Mouse (Mus musculus) inflammation-experienced regulatory T-cells, adult 6 months (primary cell): ENCODE measurements around the gene Preb. TPM values are rescaled to one million over a fixed set of nuclear protein-coding genes. Genes with fewer than 3 reads are reported as not detected.

Source experiments
- ATAC-seq: one replicate; pipeline ENCODE4 v1.8.0; 2017
- polyA plus RNA-seq, 3 experiments: library from polyadenylated mRNA; unstranded; fragments of 100-300 nt; shearing (Covaris generic); gene quantifications; one replicate each; pipeline ENCODE4 v1.2.1; 2017

Gene Preb
- polyA plus RNA-seq, 3 experiments from 2014 or later, result 56.7 to 79.6 (median 69.0) TPM

DNA sequence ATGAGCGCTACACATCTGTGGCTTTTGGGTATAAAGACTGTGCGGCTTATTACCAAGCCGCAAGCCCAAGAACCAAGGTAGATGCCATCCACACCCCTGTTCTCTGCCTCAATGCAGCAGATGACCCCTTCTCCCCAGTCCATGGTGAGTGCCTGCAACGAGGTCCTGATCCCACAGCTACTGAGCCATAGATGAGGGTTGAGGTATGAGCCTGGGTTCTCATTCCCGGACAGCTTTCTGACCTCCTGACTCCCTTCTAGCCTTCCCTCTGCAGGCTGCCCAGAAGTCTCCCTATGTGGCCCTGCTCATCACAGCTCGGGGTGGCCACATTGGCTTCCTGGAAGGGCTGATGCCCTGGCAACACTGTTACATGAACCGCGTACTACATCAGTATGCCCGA, 5.6 kb downstream of the Preb start:
- no peak for ATAC-seq

DNA sequence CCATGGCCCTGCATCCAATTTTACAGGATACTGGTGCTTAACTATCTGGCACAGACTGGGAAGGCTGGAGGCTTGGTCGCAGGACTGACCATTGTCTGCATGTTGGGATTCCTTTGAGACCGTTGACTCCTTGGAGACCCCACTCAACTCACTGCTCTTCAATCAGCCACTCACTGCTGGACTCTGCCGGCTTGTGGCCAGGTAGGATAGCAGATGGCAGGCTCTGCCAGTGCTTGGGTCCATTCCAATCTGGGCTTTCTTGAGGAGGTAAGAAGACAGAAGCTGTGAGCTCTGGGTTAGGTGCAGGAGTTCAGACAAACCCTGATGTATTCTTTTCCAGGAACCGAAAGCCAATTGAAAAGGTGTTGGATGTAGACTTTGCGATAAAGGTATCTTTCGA, 6.1 kb downstream of the Preb start:
- ATAC-seq, result no peak

DNA sequence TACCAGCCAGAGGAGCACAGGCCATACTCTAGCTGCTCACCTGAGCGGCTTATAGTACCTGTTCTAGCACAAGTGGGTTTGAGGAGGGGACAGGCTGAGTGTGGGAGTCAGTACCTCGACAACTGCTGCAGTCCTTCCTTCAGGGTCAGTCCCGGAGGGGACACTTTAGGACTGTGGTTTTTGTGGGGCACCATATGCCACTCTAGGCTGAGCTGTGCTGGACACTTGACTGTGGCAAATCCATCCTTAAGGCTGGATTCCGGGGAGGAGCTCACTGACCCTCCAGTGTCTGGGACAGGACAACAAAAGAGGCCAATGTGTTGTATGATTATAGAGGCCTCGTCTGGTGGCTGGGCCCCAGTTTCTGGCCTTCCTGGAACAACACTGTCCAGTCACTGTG, 7.6 kb downstream of the Preb start:
- no peak for ATAC-seq

DNA sequence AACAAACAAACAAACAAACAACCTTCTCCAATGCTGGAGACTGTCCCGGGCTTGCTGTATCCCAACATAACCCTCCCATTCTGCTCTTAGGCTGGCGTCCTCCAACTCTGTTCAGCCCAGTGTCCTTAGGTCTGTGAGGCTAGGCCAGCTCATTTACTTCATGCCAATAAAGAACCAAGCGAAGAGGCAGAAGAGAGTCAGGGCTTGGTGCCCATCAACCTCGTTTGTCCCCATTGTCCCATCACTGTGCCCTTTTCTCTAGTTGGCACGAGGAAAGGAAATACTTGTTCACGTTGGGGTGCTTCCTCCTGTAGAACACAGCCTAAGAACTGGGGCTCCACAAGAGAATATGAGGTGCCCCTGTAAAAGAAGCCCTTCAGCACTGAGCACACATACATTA, 8.5 kb downstream of the Preb start:
- no peak for ATAC-seq

DNA sequence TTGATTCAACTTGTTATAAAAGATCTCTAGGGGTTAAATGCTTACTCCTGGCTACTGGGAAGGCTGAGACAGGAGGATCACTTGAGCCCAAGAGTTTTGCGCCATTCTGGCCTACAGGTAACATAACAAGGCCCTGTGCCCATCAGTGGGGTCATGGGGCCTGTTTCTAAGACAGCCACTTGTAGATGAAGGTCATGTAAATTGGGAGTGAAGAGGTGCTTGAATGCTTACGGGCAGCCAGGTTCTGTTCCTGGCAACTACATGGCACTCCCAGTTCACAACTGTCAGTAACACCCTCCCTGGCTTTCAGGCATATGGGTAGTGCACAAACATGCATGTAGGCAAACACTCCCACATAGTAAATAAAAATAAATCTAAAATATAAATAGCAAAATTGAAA, 9.2 kb downstream of the Preb start:
- ATAC-seq, result no peak

DNA sequence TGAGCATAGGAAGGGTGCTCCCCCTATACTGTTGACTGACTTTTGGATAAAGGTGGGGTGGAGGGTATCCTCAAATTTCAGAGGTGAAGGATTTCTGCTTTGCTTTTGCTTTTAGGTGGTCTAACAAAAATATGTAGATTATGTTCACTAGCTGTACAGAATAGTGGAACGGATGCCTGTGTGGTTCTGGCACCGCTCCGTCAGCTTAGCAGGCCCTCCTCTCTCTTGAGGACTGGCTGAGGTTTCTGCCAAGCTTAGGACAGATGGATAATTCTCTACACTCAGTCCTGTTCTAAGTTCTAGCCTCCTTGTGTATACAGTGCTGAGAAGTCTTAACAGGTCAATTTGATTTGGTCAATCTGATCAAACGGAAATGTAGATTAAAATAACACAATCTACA, 9.7 kb downstream of the Preb start:
- no peak for ATAC-seq

DNA sequence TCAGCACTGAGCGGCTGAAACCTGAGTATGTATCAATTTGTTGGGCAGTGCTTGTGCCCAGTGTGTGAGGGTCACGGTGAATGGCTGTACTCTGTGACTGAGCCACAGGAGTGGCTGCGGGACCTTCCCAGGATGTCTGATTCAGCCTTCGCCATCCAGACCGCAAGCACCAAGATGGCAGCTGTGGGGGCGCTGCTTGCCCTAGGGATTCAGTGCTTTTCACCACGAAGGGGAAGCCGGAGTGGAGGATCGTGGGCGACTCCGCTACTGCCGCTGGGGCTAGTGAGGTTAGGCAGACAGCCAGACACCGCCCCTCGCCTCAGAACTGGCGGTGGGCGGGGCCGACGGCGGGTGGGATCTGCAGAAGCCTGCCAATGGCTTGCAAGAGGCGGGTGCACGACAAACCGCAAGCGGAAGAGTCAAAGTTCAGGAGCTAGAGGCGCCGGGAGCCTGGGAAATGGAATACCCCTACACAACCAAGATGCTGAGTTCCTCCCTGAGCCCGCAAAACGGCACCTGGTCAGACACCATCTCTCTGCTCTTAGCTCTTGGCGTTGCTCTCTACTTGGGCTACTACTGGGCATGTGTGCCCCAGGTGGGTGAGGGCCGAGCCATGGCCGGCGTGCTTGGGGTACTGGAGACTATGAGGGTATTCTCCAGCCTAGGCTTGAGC, 10.4 kb downstream of the Preb start:
- ATAC-seq, result peak; percentile 92

DNA sequence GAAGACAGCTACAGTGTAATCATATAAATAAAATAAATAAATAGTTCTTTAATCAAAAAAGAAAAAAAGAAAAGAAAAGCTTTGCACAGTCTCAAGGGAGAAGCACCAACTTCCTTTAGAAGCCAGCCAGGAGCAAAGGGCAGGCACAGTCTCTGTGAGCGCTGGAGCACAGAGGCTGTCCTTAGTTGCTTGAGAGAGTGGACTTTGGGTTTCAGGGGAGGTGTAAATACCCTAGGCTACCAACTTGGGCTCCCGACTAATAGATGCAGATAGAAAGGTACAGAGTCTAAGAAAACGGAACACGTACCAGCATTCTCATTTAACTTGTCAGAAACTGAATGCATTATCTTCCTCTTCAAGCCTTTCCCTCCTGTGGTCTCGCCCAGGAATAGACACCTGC, 11.5 kb downstream of the Preb start:
- no peak for ATAC-seq

DNA sequence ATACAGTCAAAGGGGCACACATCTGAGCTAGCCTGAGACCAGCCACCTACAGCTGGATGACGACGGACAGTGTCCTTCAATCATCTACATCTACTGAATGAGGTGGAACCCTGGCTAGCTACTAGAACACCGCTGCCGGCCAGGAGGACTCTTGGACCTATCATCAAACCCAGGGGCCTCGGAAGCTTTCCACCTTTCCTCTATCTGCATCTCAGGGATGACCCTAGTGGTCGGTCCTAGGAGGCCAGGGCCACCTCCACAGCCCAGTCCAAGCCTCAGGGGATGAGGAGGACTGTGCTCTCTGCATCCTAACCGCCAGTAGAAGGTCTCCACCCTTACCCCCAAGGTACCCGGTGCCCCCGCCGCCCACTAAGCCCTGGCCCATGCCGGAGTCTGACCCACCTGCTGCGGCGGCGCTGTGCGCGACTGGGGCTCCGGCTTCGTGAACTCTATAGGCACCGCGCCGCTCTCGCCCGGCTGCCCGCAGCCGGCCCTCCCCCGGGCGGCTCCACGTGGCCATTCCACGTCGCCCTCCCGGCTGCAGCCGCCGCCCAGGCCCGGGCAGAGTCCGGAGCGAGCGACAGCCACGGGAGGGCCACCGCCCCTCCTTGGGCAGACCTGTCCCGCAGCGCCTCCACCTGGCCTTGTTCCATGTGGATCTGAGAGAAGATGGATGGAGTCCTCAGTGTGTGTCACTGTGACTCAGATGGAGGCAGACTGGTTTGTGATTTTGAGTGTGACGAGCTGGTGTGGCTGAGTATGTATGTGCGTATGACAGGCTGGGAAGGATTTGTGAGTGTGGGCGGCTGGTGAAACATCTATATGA, 15.0 kb downstream of the Preb start, which contains the start of gene Cgref1:
Gene Cgref1, minus strand, starts transcription at position 636 of the 826 bp plus-strand sequence.
- no peak for ATAC-seq

DNA sequence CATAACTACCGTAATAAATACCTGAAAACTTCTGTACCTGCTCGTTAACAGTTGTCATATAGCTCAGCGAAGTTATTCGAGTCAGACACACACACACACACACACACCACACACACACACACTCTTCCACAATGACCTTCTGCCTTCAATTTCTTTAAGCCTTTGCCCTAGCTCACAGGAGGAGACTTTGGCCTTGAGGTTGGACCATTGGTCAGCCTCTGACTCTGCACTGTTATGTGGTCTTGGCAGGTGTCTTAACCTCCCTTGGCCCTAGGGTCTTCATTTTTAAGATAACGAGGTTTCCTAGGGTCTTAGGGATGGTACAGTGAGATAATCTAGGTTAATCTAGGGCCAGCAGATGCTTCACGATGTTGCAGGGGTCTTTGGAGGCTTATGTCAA, 15.8 kb downstream of the Preb start:
- no peak for ATAC-seq

DNA sequence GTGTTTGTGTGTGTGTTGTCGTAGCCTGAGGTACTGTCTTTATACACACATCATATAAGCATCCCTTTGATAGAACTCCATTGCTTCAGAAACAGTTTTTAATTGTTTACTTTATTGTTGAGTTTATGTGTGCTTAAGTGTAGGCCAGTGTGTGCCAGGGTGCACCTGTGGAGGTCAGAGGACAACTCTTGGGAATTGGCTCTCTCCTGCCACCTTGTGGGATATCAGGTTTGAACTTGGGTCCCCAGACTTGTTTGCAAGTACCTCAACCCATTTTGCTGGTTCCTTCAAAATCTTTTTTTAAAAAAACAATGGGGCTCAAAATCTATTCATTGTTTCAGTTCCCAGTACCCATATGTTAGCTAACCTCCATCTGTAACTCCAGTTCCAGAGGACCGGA, 17.2 kb downstream of the Preb start:
- ATAC-seq, result no peak

DNA sequence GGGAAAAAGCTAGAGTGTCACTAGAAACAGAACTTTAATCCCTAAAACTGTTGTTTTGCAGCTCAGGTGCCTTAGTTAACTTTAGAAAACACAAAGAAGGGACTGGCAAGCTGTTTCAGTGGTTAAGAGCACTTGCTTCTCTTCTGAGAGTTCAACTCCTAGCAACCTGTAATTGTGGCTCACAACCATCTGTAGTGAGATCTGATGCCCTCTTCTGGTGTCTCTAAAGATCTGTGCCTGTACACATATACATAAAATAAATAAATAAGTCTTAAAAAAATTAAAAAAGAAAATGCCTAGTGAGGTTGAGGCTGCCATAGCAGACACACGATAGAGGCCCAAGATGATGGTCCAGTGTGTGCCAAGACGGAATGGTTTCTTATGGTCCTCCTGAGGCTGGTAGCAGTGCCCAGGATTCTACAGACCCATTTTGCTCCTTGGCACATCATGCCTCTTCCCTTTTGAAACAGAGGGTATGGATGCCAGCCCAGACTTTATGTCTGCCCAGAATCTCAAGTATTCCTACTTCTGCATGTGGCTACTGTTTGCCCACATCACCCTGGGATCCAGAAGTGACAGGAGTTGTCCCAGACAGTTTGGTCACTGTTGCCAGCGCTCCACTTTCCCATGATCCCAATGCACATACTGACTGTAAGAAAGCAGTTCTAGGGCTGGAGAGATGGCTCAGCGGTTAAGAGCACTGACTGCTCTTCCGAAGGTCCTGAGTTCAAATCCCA, 25.3 kb downstream of the Preb start:
- no peak for ATAC-seq

DNA sequence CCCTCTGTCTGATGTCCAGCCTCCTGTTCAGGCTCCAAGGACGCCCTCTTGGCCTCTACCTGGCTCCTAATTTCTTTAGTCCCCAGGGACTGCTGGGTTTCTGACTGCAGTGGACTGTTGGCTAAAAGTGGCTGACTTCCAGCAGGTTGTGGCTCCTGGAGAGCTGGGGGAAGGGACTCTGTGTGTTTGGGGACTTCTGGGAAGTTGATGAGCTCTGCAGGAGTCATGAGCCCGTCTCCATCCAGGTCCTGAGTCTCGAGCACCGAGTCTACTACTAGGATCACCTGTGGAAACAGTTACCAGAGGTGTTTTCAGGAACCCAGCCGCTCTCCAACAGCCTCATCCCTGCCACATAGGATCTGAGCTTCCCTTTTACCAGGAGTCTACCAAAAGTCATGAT, 26.5 kb downstream of the Preb start:
- no peak for ATAC-seq

DNA sequence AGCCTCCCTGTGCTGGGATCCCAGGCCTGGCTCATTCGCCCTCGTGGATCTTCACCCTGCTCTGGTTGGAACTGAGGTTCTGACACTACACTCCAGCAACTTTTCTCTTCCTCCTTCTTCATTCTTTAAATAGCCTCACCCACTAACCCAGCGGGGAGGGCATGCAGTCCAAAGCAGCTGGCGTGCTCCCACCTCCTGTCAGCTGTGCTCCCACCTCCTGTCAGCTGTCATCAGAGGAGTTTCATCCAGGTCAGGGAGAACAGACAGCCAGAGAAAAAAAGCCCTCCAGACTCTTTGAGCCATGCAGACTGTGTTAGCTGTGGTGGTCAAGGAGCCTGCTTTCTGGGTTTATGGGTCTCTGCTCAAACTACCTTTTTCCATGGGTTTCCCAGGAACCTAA, 28.8 kb downstream of the Preb start:
- ATAC-seq, result no peak

DNA sequence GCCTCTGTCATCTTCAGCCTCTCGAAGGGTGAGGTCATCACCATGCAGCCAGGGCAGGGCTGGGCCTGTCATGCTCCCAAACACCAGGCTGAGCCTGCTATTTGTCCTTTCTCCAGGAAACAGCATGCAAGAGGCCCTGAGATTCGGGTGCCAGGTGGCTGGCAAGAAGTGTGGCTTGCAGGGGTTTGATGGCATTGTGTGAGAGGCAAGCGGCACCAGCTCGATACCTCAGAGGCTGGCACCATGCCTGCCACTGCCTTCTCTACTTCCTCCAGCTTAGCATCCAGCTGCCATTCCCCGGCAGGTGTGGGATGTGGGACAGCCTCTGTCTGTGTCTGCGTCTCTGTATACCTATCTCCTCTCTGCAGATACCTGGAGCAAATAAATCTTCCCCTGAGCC, 29.3 kb downstream of the Preb start:
- ATAC-seq, result no peak

DNA sequence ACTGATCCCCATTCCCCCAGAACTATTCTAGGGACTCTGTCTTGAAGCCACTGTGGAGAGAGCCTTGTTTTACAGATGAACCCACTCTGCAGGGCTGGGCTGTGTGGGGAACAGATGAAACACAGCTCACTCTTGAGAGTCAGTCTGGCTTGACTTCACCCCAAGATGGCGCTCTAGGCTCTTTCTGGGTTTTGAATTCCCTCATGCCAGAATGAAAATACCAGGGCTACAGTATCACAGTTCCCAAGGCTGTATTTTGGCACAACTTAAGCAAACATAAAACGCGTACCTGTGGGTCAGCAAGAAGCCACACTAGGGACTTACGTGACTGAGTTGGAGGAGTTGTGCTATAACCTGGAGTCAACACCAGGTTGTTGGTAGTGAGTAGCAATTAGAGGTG, 30.0 kb downstream of the Preb start:
- ATAC-seq, result no peak

DNA sequence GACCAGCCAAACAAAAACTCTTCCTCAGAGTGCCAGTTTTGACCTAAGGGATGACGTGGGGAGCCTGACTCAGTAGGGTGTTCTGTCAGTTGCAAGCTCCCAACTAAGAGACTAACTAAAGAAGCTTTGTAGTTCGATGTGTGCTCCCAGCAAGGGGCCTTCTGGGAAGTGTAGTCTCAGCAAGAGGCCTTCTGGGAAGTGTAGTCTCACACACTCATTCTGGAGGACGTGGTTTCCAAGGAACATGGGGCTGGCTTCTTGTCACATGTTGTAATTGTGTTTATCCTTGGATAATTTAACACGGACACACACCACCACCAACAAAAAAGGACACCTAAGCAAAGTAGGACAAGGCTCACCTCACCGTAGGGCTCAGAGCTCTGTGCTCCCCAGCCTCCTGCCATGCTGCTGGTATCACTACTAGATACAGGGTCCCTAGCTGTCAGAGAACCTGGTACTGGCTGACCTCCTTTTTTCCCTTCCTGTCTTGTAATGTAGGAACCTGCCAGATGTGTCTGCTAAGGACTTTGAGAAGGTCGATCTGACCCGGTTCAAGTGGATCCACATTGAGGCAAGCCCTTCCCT, 32.1 kb downstream of the Preb start:
- ATAC-seq, result no peak

DNA sequence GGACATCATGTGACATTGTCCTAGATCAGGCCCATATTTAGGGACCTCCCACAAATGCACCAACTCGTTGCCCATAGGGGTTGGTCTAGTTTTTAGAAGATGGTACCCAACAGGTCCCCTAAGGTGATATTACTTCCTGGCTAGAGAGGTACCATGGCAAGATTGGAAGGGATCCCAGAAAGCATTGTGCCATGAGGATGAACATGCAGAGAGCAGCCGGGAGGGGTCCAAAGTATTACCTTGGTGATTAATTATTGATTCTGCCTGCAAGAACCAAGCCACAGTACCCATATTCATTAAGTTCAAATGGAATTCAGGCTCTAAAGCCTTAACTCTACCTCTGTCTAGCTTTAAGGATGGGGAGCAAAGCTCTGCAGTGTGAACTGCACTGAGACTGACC, 34.1 kb downstream of the Preb start:
- no peak for ATAC-seq

DNA sequence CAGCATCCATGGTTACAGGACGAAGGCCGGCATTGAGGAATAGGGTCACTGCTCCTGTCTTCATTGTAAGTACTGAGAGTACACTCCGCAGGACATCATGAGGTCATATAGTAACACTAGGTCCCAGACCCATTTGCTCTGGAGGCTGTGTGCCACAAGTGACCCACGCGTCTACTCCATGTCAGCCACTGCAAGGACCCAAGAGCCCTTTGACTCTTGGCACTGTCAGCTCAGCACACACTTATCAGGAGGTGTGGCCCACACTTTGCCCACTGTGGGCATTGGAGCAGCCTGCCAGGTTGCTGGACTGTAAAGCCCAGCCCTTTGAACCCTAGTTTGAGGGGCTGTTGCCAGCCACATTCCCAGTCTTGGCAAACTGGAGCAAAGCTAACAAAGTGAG, 34.9 kb downstream of the Preb start:
- no peak for ATAC-seq

DNA sequence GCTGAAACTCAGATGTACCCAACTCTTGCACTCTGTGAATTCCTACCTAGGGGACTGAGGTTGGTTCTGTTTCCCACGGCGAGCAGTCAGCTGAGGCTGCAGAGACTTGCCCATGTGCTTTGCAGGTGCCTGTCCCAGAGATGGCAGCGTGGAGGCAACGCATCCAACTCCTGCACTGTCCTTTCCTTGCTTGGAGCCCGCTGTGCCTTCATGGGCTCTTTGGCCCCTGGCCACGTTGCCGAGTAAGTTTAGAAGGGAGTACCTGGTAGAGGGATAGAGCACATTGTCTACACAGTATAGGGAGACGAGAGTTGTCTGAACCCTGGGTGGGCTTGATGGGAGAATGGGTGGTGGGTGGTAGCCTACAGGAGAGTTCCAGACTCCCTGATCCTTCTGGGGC, 35.5 kb downstream of the Preb start:
- ATAC-seq, result no peak

DNA sequence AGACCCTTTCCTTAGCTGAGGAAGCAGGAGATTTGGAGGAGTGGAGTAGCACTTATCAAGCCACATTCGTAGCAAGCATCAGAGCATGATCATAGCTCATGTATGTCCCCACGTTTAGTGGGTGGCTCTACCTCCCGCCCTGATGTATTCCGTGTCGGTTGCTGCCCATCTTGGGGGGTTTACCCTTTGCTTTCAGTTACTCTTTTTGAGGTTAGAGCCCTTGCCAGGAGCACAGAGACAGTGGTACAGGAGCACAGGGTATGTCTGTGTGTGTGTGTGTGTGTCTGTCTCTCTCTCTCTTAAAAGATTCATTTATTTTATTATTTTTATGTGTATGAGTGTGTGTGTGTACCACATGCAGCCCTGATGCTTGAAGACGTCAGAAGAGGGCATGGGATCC, 37.0 kb downstream of the Preb start:
- ATAC-seq, result no peak

DNA sequence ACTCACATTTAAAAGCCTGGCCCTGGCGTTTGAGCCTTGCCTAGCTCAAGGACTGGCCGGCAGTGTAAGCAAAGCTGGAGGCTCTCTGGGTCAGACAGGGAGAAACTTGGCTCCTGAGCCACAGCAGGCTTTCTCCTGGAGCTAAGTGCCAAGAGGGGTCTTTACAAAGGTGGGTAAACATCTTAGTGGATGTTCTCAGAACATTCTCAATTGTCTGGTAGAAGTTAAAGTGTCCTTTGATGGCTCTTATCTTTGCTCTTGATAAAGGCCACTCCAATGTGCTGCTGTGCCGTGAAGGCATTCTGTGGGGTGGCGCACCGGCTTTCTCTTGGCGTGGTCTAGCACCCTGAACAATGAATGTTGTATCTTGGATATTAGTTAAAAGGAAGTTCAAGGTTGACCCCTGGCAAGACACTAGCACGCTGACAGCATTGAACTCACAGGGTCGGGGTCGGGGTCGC, 37.5 kb downstream of the Preb start:
- ATAC-seq, result no peak
